Mouse (Mus musculus) gastrocnemius, adult 2 months (tissue): Measurements from ENCODE around the gene Psmc1. TPM values are rescaled to one million over a fixed set of nuclear protein-coding genes. Genes with fewer than 3 reads are reported as not detected.

Experiments
- DNase-seq: peaks from one replicate; pipeline ENCODE4 v3.0.0; 2022
- H3K27ac ChIP-seq: fragments of 200-600 bp; 2 replicates; pipeline ENCODE4 v1.8.1; 2022; ENCODE audit warnings: mild to moderate bottlenecking
- H3K4me3 ChIP-seq: fragments of 200-600 bp; 2 replicates; pipeline ENCODE4 v1.8.1; 2022; ENCODE audit warnings: mild to moderate bottlenecking, moderate library complexity
- CTCF ChIP-seq: fragments of 200-600 bp; IDR thresholded peaks from 2 replicates; pipeline ENCODE4 v1.8.1; 2022; ENCODE audit warnings: antibody characterized with exemption, mild to moderate bottlenecking, moderate library complexity
- intact Hi-C: fragments of 180-260 bp; cut with DNase I; formaldehyde crosslinking; loops from one replicate; pipeline ENCODE4 v1.15.1; 2025
- total RNA-seq, 2 experiments: library from RNA; stranded (reverse); gene quantifications; 2 replicates each; pipeline ENCODE4 v1.2.3; 2021

Gene Psmc1
- total RNA-seq, 2 experiments from 2014 or later, result 128 to 151 TPM

GRCm38 (mm10) chr12:100164991-100165500, 55.1 kb downstream of the Psmc1 start:
- no peak for TF ChIP-seq CTCF
- intact Hi-C loops, result loop anchor here (5.0 kb wide), 1 partner anchor 437 kb away; no protein-coding TSS in a partner anchor
- Histone ChIP-seq H3K27ac (no peak overlapping the region), H3K4me3 (no peak overlapping the region)
- no peak for DNase-seq

GRCm38 (mm10) chr12:100166177-100166576, 56.2 kb downstream of the Psmc1 start:
- no peak overlapping the region for H3K4me3 ChIP-seq
- DNase-seq, result peak; percentile 52
- intact Hi-C loops, result no loop called here
- no peak overlapping the region for H3K27ac ChIP-seq
- TF ChIP-seq CTCF, result peak; percentile 62

GRCm38 (mm10) chr12:100166939-100167338, 57.0 kb downstream of the Psmc1 start:
- intact Hi-C loops, result no loop called here
- TF ChIP-seq CTCF, result no peak
- H3K27ac ChIP-seq, result no peak overlapping the region
- DNase-seq, result no peak
- no peak overlapping the region for H3K4me3 ChIP-seq

- no peak for DNase-seq
- TF ChIP-seq CTCF, result no peak
- peak overlapping the region; percentile 68 for H3K27ac ChIP-seq
- intact Hi-C loops, result no loop called here
- H3K4me3 ChIP-seq, result no peak overlapping the region; the same call in 1 of the 2 replicates
Measured at GRCm38 (mm10) chr12:100167502-100167901, 57.5 kb downstream of the Psmc1 start.

- intact Hi-C loops, result no loop called here
- Histone ChIP-seq H3K27ac (peak overlapping the region; percentile 82), H3K4me3 (peak overlapping the region; percentile 61)
- peak; percentile 59 for DNase-seq
- TF ChIP-seq CTCF, result no peak
Measured at GRCm38 (mm10) chr12:100167931-100168871, 58.2 kb downstream of the Psmc1 start.

- H3K4me3 ChIP-seq, result no peak overlapping the region
- no peak for TF ChIP-seq CTCF
- no peak overlapping the region for H3K27ac ChIP-seq
- intact Hi-C loops, result no loop called here
- DNase-seq, result no peak
Measured at GRCm38 (mm10) chr12:100172481-100172880, 62.5 kb downstream of the Psmc1 start.

Other genes starting within 250 kb of the Psmc1 start
- gene Efcab11, start 225.7 kb upstream of the Psmc1 start, total RNA-seq, result not detected
- 1 to 10 TPM; 3.6 to 6.6 TPM for gene Tdp1, start 225.6 kb upstream of the Psmc1 start, total RNA-seq
- gene Kcnk13, start 145.7 kb upstream of the Psmc1 start, total RNA-seq, result under 1 TPM; 0.08 to 0.13 TPM
- gene Nrde2, start 49.5 kb downstream of the Psmc1 start, total RNA-seq, result 1 to 10 TPM; 7.8 to 9.1 TPM
- gene Calm1, start 89.3 kb downstream of the Psmc1 start, total RNA-seq, result 100 to 1,000 TPM; 513 to 579 TPM